Mouse (Mus musculus): ENCODE results near the gene Bzw1. TPM values are rescaled to one million over a fixed set of nuclear protein-coding genes. Genes with fewer than 3 reads are reported as not detected.

Bzw1 gene
- polyA plus RNA-seq, 1 experiment from 2014 or later: 201 TPM

GRCm38 (mm10) chr1:58445861-58446260 is 53.2 kb downstream of the Bzw1 start:
- no peaks in the 10 kb centered on the region; the same call in none of the 2 replicates for H3K36me3 ChIP-seq (ENCODE audit: insufficient read depth, low read length)
- WGBS: 5% methylated on average over 11 of the region's 11 CpGs
- peak overlapping the region; percentile 81 for H3K4me2 ChIP-seq (replicated peaks; ENCODE audit: low read depth, low read length)
- H3K9ac ChIP-seq (replicated peaks; ENCODE audit: low read depth): peak overlapping the region; percentile 74
- no peaks in the 10 kb centered on the region for H3K4me1 ChIP-seq (ENCODE audit: insufficient read depth, low read depth, low read length)
- DNase-seq (ENCODE audit: low spot score): no peak
- H3K9me3 ChIP-seq (ENCODE audit: low read length): no peaks in the 10 kb centered on the region
- peak overlapping the region; percentile 96 for H3K27ac ChIP-seq (ENCODE audit: low read length)
- H3K4me3 ChIP-seq (ENCODE audit: low read depth, low read length): peak overlapping the region; percentile 70
- no peak for ATAC-seq
- TF ChIP-seq CTCF (IDR thresholded peaks at IDR 0.05): no peak
- TF ChIP-seq EP300 (IDR thresholded peaks at IDR 0.05): no peak
- no peaks in the 10 kb centered on the region for H3K27me3 ChIP-seq (replicated peaks; ENCODE audit: insufficient read depth, low read length)

- Histone ChIP-seq H3K4me2 (replicated peaks; ENCODE audit: low read depth, low read length) (no peak overlapping the region), H3K27ac (ENCODE audit: low read length) (no peak overlapping the region), H3K4me3 (ENCODE audit: low read depth, low read length) (no peak overlapping the region), H3K36me3 (ENCODE audit: insufficient read depth, low read length) (0 out of 2 replicates have a peak, but pooled peaks cover 3% of the 10 kb centered on the region), H3K4me1 (ENCODE audit: insufficient read depth, low read depth, low read length) (no peaks in the 10 kb centered on the region), H3K9ac (replicated peaks; ENCODE audit: low read depth) (no peak overlapping the region), H3K9me3 (ENCODE audit: low read length) (no peaks in the 10 kb centered on the region), H3K27me3 (replicated peaks; ENCODE audit: insufficient read depth, low read length) (no peaks in the 10 kb centered on the region)
- WGBS: 83% methylated on average over 7 of the region's 7 CpGs
- DNase-seq (ENCODE audit: low spot score): no peak
- no peak for TF ChIP-seq EP300 (IDR thresholded peaks at IDR 0.05)
- no peak for TF ChIP-seq CTCF (IDR thresholded peaks at IDR 0.05)
- ATAC-seq: no peak
Measured at GRCm38 (mm10) chr1:58447766-58448165, 55.1 kb downstream of the Bzw1 start.

- no peak overlapping the region for H3K9ac ChIP-seq (replicated peaks; ENCODE audit: low read depth)
- H3K27me3 ChIP-seq (replicated peaks; ENCODE audit: insufficient read depth, low read length): no peaks in the 10 kb centered on the region
- no peak overlapping the region for H3K4me3 ChIP-seq (ENCODE audit: low read depth, low read length)
- DNase-seq (ENCODE audit: low spot score) (no peak), ATAC-seq (no peak)
- no peak overlapping the region for H3K4me2 ChIP-seq (replicated peaks; ENCODE audit: low read depth, low read length)
- no peak overlapping the region for H3K27ac ChIP-seq (ENCODE audit: low read length)
- 76% methylated on average over 7 of the region's 7 CpGs for WGBS
- H3K9me3 ChIP-seq (ENCODE audit: low read length): no peaks in the 10 kb centered on the region
- TF ChIP-seq CTCF (IDR thresholded peaks at IDR 0.05): 0 out of 2 replicates have a peak, but pooled peaks have one; percentile 10
- no peak for TF ChIP-seq EP300 (IDR thresholded peaks at IDR 0.05)
- H3K4me1 ChIP-seq (ENCODE audit: insufficient read depth, low read depth, low read length): no peaks in the 10 kb centered on the region
- H3K36me3 ChIP-seq (ENCODE audit: insufficient read depth, low read length): 0 out of 2 replicates have a peak, but pooled peaks cover 3% of the 10 kb centered on the region
Measured at GRCm38 (mm10) chr1:58448396-58448795, 55.7 kb downstream of the Bzw1 start.

GRCm38 (mm10) chr1:58454316-58454715 is 61.6 kb downstream of the Bzw1 start:
- DNase-seq (ENCODE audit: low spot score) (no peak), ATAC-seq (no peak)
- Histone ChIP-seq H3K9me3 (ENCODE audit: low read length) (no peaks in the 10 kb centered on the region), H3K4me1 (ENCODE audit: insufficient read depth, low read depth, low read length) (no peaks in the 10 kb centered on the region), H3K36me3 (ENCODE audit: insufficient read depth, low read length) (0 out of 2 replicates have a peak, but pooled peaks cover 3% of the 10 kb centered on the region), H3K4me3 (ENCODE audit: low read depth, low read length) (no peak overlapping the region), H3K27ac (ENCODE audit: low read length) (no peak overlapping the region), H3K27me3 (replicated peaks; ENCODE audit: insufficient read depth, low read length) (no peaks in the 10 kb centered on the region), H3K9ac (replicated peaks; ENCODE audit: low read depth) (no peak overlapping the region), H3K4me2 (replicated peaks; ENCODE audit: low read depth, low read length) (no peak overlapping the region)
- TF ChIP-seq CTCF (IDR thresholded peaks at IDR 0.05) (no peak), EP300 (IDR thresholded peaks at IDR 0.05) (no peak)
- WGBS: 72% methylated on average over 6 of the region's 6 CpGs

Other genes with a start within 250 kb of the Bzw1 start
- gene Aox4, start 182.5 kb upstream of the Bzw1 start, polyA plus RNA-seq (2015; fragmentation: Nextera tagmentation; extraction: Ambion mirVana): 0.04 TPM in 1 of 2 replicates, not detected in the other
- gene Aox2, start 114.6 kb upstream of the Bzw1 start, polyA plus RNA-seq (2015; fragmentation: Nextera tagmentation; extraction: Ambion mirVana): 0.02 and 0.05 TPM in 2 replicates
- gene Clk1, start 31.2 kb downstream of the Bzw1 start, polyA plus RNA-seq (2015; fragmentation: Nextera tagmentation; extraction: Ambion mirVana): 236 and 247 TPM in 2 replicates
- gene Nif3l1, start 52.3 kb downstream of the Bzw1 start, polyA plus RNA-seq (2015; fragmentation: Nextera tagmentation; extraction: Ambion mirVana): 13.0 and 14.9 TPM in 2 replicates
- 31.3 and 35.1 TPM in 2 replicates for gene Ppil3, start 52.6 kb downstream of the Bzw1 start, polyA plus RNA-seq (2015; fragmentation: Nextera tagmentation; extraction: Ambion mirVana)
- gene Orc2, start 112.2 kb downstream of the Bzw1 start, polyA plus RNA-seq (2015; fragmentation: Nextera tagmentation; extraction: Ambion mirVana): 11.4 and 12.4 TPM in 2 replicates
- 6.6 and 7.8 TPM in 2 replicates for gene Fam126b, start 193.4 kb downstream of the Bzw1 start, polyA plus RNA-seq (2015; fragmentation: Nextera tagmentation; extraction: Ambion mirVana)
- gene Ndufb3, start 193.5 kb downstream of the Bzw1 start, polyA plus RNA-seq (2015; fragmentation: Nextera tagmentation; extraction: Ambion mirVana): 162 and 163 TPM in 2 replicates

All from lung, postnatal 0 days (tissue).